Mouse (Mus musculus) cerebellum, adult 2 months (tissue): Measurements from ENCODE around the gene Cyp4f14.
"Not testable (repeated sequence)": the region's sequence is repeated elsewhere in the genome, so short reads cannot be mapped to it uniquely, and the experiment has no call there.

Experiments used
- CTCF ChIP-seq: fragments of 200-500 bp; IDR thresholded peaks from 2 replicates; pipeline ENCODE4 v1.5.1; 2011; ENCODE audit warnings: low read depth, mild to moderate bottlenecking, control low read depth, low read length, moderate library complexity, borderline replicate concordance; ENCODE audit not compliant: insufficient read depth
- POLR2A ChIP-seq: fragments of 200-500 bp; IDR thresholded peaks from 2 replicates; pipeline ENCODE4 v1.6.1; 2011; ENCODE audit warnings: low read length, control low read depth, borderline replicate concordance; ENCODE audit not compliant: insufficient read depth

DNA sequence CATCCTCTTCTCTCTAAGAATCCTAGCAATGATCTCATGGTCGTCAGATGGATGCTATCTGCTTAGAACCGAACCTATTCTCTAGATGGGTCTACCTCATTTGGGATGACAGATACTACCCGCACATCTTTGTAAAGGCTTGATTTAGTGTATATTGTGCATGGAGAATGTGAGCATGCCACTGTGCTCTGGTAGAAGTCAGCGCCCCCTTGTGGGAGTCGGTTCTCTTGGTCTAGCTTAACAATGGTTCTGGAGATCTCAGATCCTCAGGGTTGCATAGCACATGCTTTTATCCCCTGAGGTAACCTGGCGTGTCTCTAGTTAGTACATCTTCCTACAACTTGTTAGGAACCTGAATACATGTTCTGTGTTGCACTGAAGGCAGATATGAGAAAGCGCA lies 49.9 kb downstream of the Cyp4f14 start:
- not testable (repeated sequence) for TF ChIP-seq CTCF, POLR2A
